Mouse (Mus musculus) intestine, embryonic 16.5 days (tissue): Measurements from ENCODE around the gene Klhl32. TPM values are rescaled to one million over a fixed set of nuclear protein-coding genes. Genes with fewer than 3 reads are reported as not detected.
"Not testable (repeated sequence)": the region's sequence is repeated elsewhere in the genome, so short reads cannot be mapped to it uniquely, and the experiment has no call there.

Experiments
- ATAC-seq: fragments of 200-750 bp; cut with Nextera tagmentation; 2 replicates; pipeline ENCODE4 v1.8.0; 2017; ENCODE audit warnings: moderate TSS enrichment, moderate library complexity
- H3K27ac ChIP-seq: fragments of 300-500 bp; sonication (generic); 2 replicates; pipeline ENCODE4 v1.5.1; 2014; ENCODE audit warnings: mild to moderate bottlenecking, low read length
- H3K27me3 ChIP-seq: fragments of 300-500 bp; sonication (generic); replicated peaks from 2 replicates; pipeline ENCODE4 v1.6.1; 2014; ENCODE audit warnings: low read length, control low read depth, mixed read lengths; ENCODE audit not compliant: control insufficient read depth, insufficient read depth
- H3K36me3 ChIP-seq: fragments of 300-500 bp; sonication (generic); 2 replicates; pipeline ENCODE4 v1.6.1; 2014; ENCODE audit warnings: low read length, control low read depth; ENCODE audit not compliant: control insufficient read depth, insufficient read depth
- H3K4me1 ChIP-seq: fragments of 300-500 bp; sonication (generic); 2 replicates; pipeline ENCODE4 v1.6.1; 2014; ENCODE audit warnings: low read length, control low read depth, mixed read lengths; ENCODE audit not compliant: control insufficient read depth, insufficient read depth
- H3K4me2 ChIP-seq: fragments of 300-500 bp; sonication (generic); 2 replicates; pipeline ENCODE4 v1.6.1; 2014; ENCODE audit warnings: low read depth, low read length, control low read depth
- H3K4me3 ChIP-seq: fragments of 300-500 bp; sonication (generic); 2 replicates; pipeline ENCODE4 v1.5.1; 2014; ENCODE audit warnings: mild to moderate bottlenecking, low read length
- H3K9ac ChIP-seq: fragments of 300-500 bp; sonication (generic); 2 replicates; pipeline ENCODE4 v1.6.1; 2014; ENCODE audit warnings: low read depth, low read length
- H3K9me3 ChIP-seq: fragments of 300-500 bp; sonication (generic); 2 replicates; pipeline ENCODE4 v1.6.1; 2016; ENCODE audit warnings: low read length, control low read depth; ENCODE audit not compliant: control insufficient read depth
- WGBS: fragments of 180-500 bp; shearing (Covaris S2); extraction: QIAGEN DNeasy Blood & Tissue Kit; methylation state at CpG from one replicate; pipeline ENCODE4 v1.1.7; 2014; 5-methylcytosine and 5-hydroxymethylcytosine counted together
- polyA plus RNA-seq: library from polyadenylated mRNA; unstranded; fragments of >200 nt; fragmentation: Nextera tagmentation; extraction: Ambion mirVana; gene quantifications from 2 replicates; pipeline ENCODE4 v1.2.1, GENCODE M21; 2015

Klhl32 gene
- 3.3 and 3.5 TPM in 2 replicates for polyA plus RNA-seq

GRCm38 (mm10) chr4:24850401-24851325, at the start of gene Klhl32:
Gene Klhl32, minus strand, starts transcription at chr4:24851124.
- Histone ChIP-seq H3K9me3 (no peaks in the 10 kb centered on the region), H3K27ac (peak within 1 kb of the TSS; percentile 21; the same call in 1 of the 2 replicates), H3K27me3 (no peaks in the 10 kb centered on the region), H3K36me3 (no peaks in the 10 kb centered on the region), H3K4me3 (peak within 1 kb of the TSS; percentile 70), H3K4me1 (no peaks in the 10 kb centered on the region), H3K4me2 (peak within 1 kb of the TSS; percentile 97), H3K9ac (peak within 1 kb of the TSS; percentile 75)
- under 1% methylated on average over 57 of the region's 63 CpGs for WGBS
- ATAC-seq, result peak; percentile 96

GRCm38 (mm10) chr4:24899146-24899545, 48.2 kb upstream of the Klhl32 start:
- Histone ChIP-seq H3K4me1 (peaks cover 9% of the 10 kb centered on the region), H3K9me3 (no peaks in the 10 kb centered on the region), H3K36me3 (peaks cover 3% of the 10 kb centered on the region; the same call in 1 of the 2 replicates), H3K27ac (no peak overlapping the region), H3K27me3 (no peaks in the 10 kb centered on the region), H3K9ac (no peak overlapping the region), H3K4me3 (peak overlapping the region; percentile 93), H3K4me2 (peak overlapping the region; percentile 59)
- 41% methylated on average over 4 of the region's 4 CpGs for WGBS
- ATAC-seq, result no peak

GRCm38 (mm10) chr4:24898636-24899035, 47.7 kb upstream of the Klhl32 start:
- peak overlapping the region; percentile 36 for H3K9ac ChIP-seq
- 24% methylated on average over 8 of the region's 8 CpGs for WGBS
- no peaks in the 10 kb centered on the region for H3K9me3 ChIP-seq
- H3K4me3 ChIP-seq, result peak overlapping the region; percentile 93
- no peak for ATAC-seq
- H3K27me3 ChIP-seq, result no peaks in the 10 kb centered on the region
- H3K4me2 ChIP-seq, result peak overlapping the region; percentile 59
- H3K4me1 ChIP-seq, result peaks cover 9% of the 10 kb centered on the region
- no peak overlapping the region for H3K27ac ChIP-seq
- H3K36me3 ChIP-seq, result peaks cover 3% of the 10 kb centered on the region; the same call in 1 of the 2 replicates

GRCm38 (mm10) chr4:24897851-24898515, 47.1 kb upstream of the Klhl32 start, which contains the start of gene Ndufaf4:
Gene Ndufaf4, plus strand, starts transcription at chr4:24898083.
- H3K4me1 ChIP-seq, result peaks cover 9% of the 10 kb centered on the region
- H3K9ac ChIP-seq, result peak within 1 kb of the TSS; percentile 89
- peak within 1 kb of the TSS; percentile 83 for H3K4me2 ChIP-seq
- WGBS, result under 1% methylated on average over 58 of the region's 58 CpGs
- ATAC-seq, result peak; percentile 99
- peaks cover 2% of the 10 kb centered on the region; the same call in 1 of the 2 replicates for H3K36me3 ChIP-seq
- no peaks in the 10 kb centered on the region for H3K27me3 ChIP-seq
- H3K9me3 ChIP-seq, result no peaks in the 10 kb centered on the region
- H3K27ac ChIP-seq, result peak within 1 kb of the TSS; percentile 51; the same call in 1 of the 2 replicates
- peak within 1 kb of the TSS; percentile 93 for H3K4me3 ChIP-seq

GRCm38 (mm10) chr4:24897351-24897750, 46.4 kb upstream of the Klhl32 start:
- Histone ChIP-seq H3K9me3 (no peaks in the 10 kb centered on the region), H3K4me3 (peak overlapping the region; percentile 93), H3K9ac (0 out of 2 replicates have a peak overlapping the region, but pooled peaks have one; percentile 11), H3K36me3 (no peaks in the 10 kb centered on the region), H3K27ac (no peak overlapping the region), H3K27me3 (no peaks in the 10 kb centered on the region), H3K4me2 (peak overlapping the region; percentile 83), H3K4me1 (peaks cover 9% of the 10 kb centered on the region)
- ATAC-seq, result peak; percentile 32
- WGBS, result 17% methylated on average over 7 of the region's 7 CpGs

GRCm38 (mm10) chr4:24896829-24897228, 45.9 kb upstream of the Klhl32 start:
- H3K36me3 ChIP-seq, result no peaks in the 10 kb centered on the region
- H3K4me3 ChIP-seq, result no peak overlapping the region
- no peak overlapping the region for H3K27ac ChIP-seq
- H3K4me2 ChIP-seq, result no peak overlapping the region
- no peak overlapping the region for H3K9ac ChIP-seq
- no peaks in the 10 kb centered on the region for H3K9me3 ChIP-seq
- H3K27me3 ChIP-seq, result no peaks in the 10 kb centered on the region
- H3K4me1 ChIP-seq, result peaks cover 9% of the 10 kb centered on the region
- no peak for ATAC-seq
- 0% methylated on average over 1 of the region's 1 CpGs for WGBS

GRCm38 (mm10) chr4:24894625-24895024, 43.7 kb upstream of the Klhl32 start:
- Histone ChIP-seq H3K4me3 (no peak overlapping the region), H3K27ac (no peak overlapping the region), H3K4me2 (no peak overlapping the region), H3K9me3 (no peaks in the 10 kb centered on the region), H3K36me3 (no peaks in the 10 kb centered on the region), H3K4me1 (peaks cover 9% of the 10 kb centered on the region), H3K27me3 (no peaks in the 10 kb centered on the region), H3K9ac (no peak overlapping the region)
- ATAC-seq, result no peak
- WGBS, result 74% methylated on average over 4 of the region's 4 CpGs

- not testable (repeated sequence) for H3K27ac ChIP-seq, H3K4me3 ChIP-seq, H3K4me2 ChIP-seq, H3K27me3 ChIP-seq, H3K36me3 ChIP-seq, H3K9ac ChIP-seq, H3K4me1 ChIP-seq, H3K9me3 ChIP-seq, ATAC-seq
- WGBS, result 71% methylated on average over 2 of the region's 2 CpGs
Observed at GRCm38 (mm10) chr4:24892293-24892692, 41.4 kb upstream of the Klhl32 start.

- H3K9me3 ChIP-seq, H3K9ac ChIP-seq, H3K27me3 ChIP-seq, H3K4me3 ChIP-seq, H3K27ac ChIP-seq, H3K36me3 ChIP-seq, H3K4me1 ChIP-seq, H3K4me2 ChIP-seq, ATAC-seq: not testable (repeated sequence)
- WGBS, result 41% methylated on average over 2 of the region's 2 CpGs
Observed at GRCm38 (mm10) chr4:24889386-24889785, 38.5 kb upstream of the Klhl32 start.
